Mouse (Mus musculus) heart, embryonic 15.5 days (tissue): Measurements from ENCODE around the gene Pole4. TPM values are rescaled to one million over a fixed set of nuclear protein-coding genes. Genes with fewer than 3 reads are reported as not detected.
A peak's percentile ranks its signal among the peaks of the same experiment; 100 is the strongest.
"Not testable (repeated sequence)": the region's sequence is repeated elsewhere in the genome, so short reads cannot be mapped to it uniquely, and the experiment has no call there.

Source experiments
- ATAC-seq: fragments of 200-750 bp; cut with Nextera tagmentation; replicated peaks from 2 replicates; pipeline ENCODE4 v1.8.0; 2017; ENCODE audit warnings: low read depth, moderate TSS enrichment; ENCODE audit not compliant: insufficient number of reproducible peaks, insufficient read depth, low FRiP score
- H3K27ac ChIP-seq: fragments of 300-500 bp; sonication (generic); 2 replicates; pipeline ENCODE4 v1.5.1; 2015; ENCODE audit warnings: mild to moderate bottlenecking, inconsistent platforms
- H3K27me3 ChIP-seq: fragments of 300-500 bp; sonication (generic); 2 replicates; pipeline ENCODE4 v1.6.1; 2015; ENCODE audit warnings: inconsistent platforms
- H3K36me3 ChIP-seq: fragments of 300-500 bp; sonication (generic); 2 replicates; pipeline ENCODE4 v1.6.1; 2015; ENCODE audit warnings: mild to moderate bottlenecking, inconsistent platforms
- H3K4me1 ChIP-seq: fragments of 300-500 bp; sonication (generic); replicated peaks from 2 replicates; pipeline ENCODE4 v1.6.1; 2015; ENCODE audit warnings: inconsistent platforms
- H3K4me2 ChIP-seq: fragments of 300-500 bp; sonication (generic); 2 replicates; pipeline ENCODE4 v1.6.1; 2015; ENCODE audit warnings: inconsistent platforms, mild to moderate bottlenecking, moderate library complexity
- H3K4me3 ChIP-seq: fragments of 300-500 bp; sonication (generic); 2 replicates; pipeline ENCODE4 v1.5.1; 2015; ENCODE audit warnings: mild to moderate bottlenecking, inconsistent platforms
- H3K9ac ChIP-seq: fragments of 300-500 bp; sonication (generic); 2 replicates; pipeline ENCODE4 v1.6.1; 2015; ENCODE audit warnings: mild to moderate bottlenecking, inconsistent platforms
- H3K9me3 ChIP-seq: fragments of 300-500 bp; sonication (generic); replicated peaks from 2 replicates; pipeline ENCODE4 v1.6.1; 2016; ENCODE audit warnings: inconsistent platforms
- WGBS: fragments of 180-500 bp; shearing (Covaris S2); methylation state at CpG from one replicate; pipeline ENCODE4 v1.1.7; 2015; ENCODE audit warnings: mixed read lengths; 5-methylcytosine and 5-hydroxymethylcytosine counted together
- polyA plus RNA-seq: library from polyadenylated mRNA; unstranded; fragments of >200 nt; fragmentation: Nextera tagmentation; extraction: Ambion mirVana; gene quantifications from 2 replicates; pipeline ENCODE4 v1.2.1, GENCODE M21; 2015

The Pole4 gene
- polyA plus RNA-seq, 1 experiment from 2014 or later = 81.7 TPM

DNA sequence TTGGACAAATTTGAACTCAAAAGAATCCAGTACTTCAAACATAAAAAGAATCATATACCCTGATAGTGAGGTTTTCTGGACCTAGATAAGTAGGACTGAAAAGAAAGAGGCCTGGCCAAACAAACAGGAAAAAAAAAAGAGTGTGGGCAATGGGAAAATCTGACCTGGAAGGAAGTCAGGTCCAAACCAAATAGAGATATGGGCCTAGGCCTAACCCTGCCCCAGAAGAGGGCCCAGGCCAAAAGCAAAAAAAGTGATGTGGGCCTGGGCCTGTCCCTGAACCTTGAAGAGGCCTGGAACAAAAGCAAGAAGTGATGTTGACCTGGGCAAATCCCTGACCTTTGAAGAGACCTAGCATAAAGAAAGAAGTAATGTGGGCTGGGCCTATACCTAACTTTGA is 21.0 kb downstream of the Pole4 start:
- Histone ChIP-seq H3K9me3 (no peaks in the 10 kb centered on the region), H3K36me3 (no peaks in the 10 kb centered on the region), H3K4me3 (no peak overlapping the region), H3K9ac (no peak overlapping the region), H3K4me2 (no peak overlapping the region), H3K4me1 (no peaks in the 10 kb centered on the region), H3K27me3 (no peaks in the 10 kb centered on the region), H3K27ac (no peak overlapping the region)
- ATAC-seq = no peak

DNA sequence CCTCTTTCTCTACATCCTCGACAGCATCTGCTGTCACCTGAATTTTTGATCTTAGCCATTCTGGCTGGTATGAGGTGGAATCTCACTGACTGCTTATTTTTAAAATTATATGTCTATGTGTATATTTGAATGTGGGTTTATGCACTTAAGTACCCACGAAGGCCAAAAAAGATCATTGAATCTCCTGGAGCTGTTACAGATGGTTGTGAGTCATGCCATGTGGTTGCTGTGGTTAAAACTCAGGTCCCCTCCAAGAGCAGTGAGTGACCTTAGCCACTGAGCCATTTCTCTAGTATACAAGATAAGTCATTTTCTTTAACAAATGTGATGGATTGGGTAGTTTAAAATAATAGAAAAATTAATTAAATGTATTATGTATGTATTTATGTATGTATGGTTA is 25.9 kb downstream of the Pole4 start:
- not testable (repeated sequence) for H3K9ac ChIP-seq, H3K27ac ChIP-seq, H3K4me2 ChIP-seq, H3K9me3 ChIP-seq, H3K27me3 ChIP-seq, ATAC-seq, H3K4me3 ChIP-seq, H3K4me1 ChIP-seq, H3K36me3 ChIP-seq
- WGBS = 70% methylated on average over 2 of the region's 2 CpGs

DNA sequence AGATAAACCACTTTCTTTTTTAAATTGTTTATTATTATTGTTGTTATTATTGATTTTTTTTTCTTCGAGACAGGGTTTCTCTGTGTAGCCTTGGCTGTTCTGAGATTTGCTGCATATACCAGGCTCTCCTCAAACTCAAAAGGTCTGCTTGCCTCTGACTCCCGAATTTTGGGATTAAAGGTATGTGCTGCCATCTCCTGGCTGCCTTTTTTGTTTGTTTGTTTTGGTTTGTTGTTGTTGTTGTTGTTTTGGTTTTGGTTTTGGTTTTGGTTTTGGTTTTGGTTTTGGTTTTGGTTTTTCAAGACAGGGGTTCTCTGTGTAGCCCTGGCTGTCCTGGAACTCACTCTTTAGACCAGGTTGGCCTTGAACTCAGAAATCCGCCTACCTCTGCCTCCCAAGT is 27.5 kb downstream of the Pole4 start:
- not testable (repeated sequence) for H3K4me3 ChIP-seq, ATAC-seq, H3K9me3 ChIP-seq, H3K4me2 ChIP-seq, H3K27me3 ChIP-seq, H3K36me3 ChIP-seq, H3K4me1 ChIP-seq, H3K27ac ChIP-seq, H3K9ac ChIP-seq
- 76% methylated on average over 3 of the region's 3 CpGs for WGBS

DNA sequence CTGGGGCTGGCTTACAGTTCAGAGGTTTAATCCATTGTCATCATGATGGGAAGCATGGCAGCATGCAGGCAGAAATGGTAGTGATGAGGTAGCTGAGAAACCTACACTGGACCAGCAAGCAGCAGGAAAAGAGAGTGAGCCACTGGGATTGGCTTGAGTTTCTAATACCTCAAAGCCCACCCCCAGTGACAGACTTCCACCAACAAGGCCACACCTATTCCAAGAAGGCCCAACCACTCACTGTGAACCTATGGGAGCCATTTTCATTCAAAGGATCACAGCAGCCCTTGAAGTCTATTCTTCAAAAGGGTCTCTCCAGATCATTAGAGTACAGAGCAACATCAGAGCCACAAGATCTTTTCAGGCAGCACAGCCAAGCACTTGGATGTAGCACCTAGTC is 38.7 kb downstream of the Pole4 start:
- H3K4me1 ChIP-seq = no peaks in the 10 kb centered on the region
- H3K4me3 ChIP-seq = no peak overlapping the region
- H3K4me2 ChIP-seq = no peak overlapping the region
- no peaks in the 10 kb centered on the region for H3K27me3 ChIP-seq
- H3K9ac ChIP-seq = no peak overlapping the region
- no peaks in the 10 kb centered on the region for H3K36me3 ChIP-seq
- no peak for ATAC-seq
- no peak overlapping the region for H3K27ac ChIP-seq
- no peaks in the 10 kb centered on the region for H3K9me3 ChIP-seq

DNA sequence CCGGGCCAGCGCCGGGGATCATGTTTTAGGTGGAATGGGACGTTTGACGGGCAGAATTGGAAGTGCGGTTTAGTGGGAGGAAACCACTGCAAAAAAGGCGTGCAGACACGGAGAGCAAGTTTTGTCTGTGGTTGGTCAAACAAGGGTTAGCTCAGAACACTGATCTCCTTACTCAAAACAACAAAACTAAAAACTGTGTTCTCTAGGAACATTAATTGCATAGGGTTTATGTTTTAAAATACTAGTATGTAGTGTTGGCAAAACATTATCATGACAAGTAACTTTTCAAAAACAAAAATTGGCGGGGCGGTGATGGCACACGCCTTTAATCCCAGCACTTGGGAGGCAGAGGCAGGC is 52.0 kb downstream of the Pole4 start:
- ATAC-seq = no peak
- 33% methylated on average over 11 of the region's 11 CpGs for WGBS
- peak overlapping the region; percentile 72 for H3K4me2 ChIP-seq

DNA sequence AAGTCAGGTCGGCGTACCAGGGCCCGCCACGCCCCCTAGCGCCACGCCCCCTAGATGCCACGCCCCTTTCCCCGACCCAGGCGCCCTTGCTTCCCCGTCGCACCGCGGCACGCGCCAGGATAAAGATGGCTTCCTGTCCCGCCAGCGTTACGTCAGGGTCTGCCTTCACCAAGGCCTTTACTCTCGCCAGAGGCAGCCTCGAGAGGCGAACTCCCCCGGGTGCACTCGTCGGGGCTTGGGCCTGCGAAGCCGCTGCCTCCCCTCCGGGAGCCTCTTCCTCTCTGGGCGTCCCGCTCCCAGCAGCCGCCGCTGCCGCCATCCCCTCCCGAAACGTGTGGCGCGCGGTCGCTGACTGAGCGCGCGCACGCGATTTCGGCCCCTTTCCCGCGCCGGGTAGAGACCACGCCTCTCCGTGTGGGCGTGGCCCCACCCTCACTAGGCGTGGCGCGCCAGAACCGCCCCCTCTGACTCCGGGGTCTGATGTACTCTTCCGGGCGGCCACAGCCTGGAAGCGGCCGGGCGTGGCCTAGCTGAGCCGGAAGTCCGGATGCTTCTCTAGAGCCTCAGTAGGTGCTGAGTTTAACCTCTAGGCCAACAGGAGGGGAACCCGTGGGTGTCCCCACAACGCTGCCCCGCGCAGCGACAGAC is 52.5 kb downstream of the Pole4 start:
- H3K9me3 ChIP-seq = no peaks in the 10 kb centered on the region
- peak overlapping the region; percentile 94 for H3K27ac ChIP-seq
- no peaks in the 10 kb centered on the region for H3K27me3 ChIP-seq
- peak overlapping the region; percentile 75 for H3K9ac ChIP-seq
- peak; percentile 99 for ATAC-seq
- H3K4me1 ChIP-seq = peaks cover 6% of the 10 kb centered on the region
- peak overlapping the region; percentile 84 for H3K4me3 ChIP-seq
- 0% methylated on average over 64 of the region's 67 CpGs for WGBS
- peak overlapping the region; percentile 72 for H3K4me2 ChIP-seq
- H3K36me3 ChIP-seq = peaks cover 3% of the 10 kb centered on the region; the same call in 1 of the 2 replicates

More for the DNA sequence above, 52.0 kb downstream of the Pole4 start:
- Histone ChIP-seq H3K36me3 (peaks cover 3% of the 10 kb centered on the region; the same call in 1 of the 2 replicates), H3K27me3 (no peaks in the 10 kb centered on the region), H3K27ac (peak overlapping the region; percentile 94), H3K9me3 (no peaks in the 10 kb centered on the region), H3K4me3 (peak overlapping the region; percentile 84), H3K4me1 (peaks cover 6% of the 10 kb centered on the region), H3K9ac (peak overlapping the region; percentile 75)

DNA sequence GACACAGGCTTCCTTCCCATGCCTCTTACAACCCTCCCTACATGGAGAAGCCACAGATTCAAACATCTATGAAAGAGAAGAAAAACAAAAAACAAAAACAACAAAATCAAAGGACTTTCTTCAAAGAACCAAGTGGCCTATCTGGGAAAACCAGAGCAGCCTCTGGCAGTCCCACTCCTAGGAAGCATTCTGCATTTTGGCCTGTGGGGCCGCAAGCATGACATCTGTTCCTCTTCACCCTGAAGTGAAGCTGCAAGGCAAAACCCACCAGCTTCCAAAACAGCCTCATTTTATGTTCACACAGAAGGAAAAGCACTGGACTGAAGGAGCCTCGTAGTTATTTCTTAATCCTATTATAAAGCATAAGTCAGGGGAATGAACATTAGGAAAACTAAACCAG is 56.1 kb downstream of the Pole4 start:
- Histone ChIP-seq H3K9me3 (no peaks in the 10 kb centered on the region), H3K4me1 (peaks cover 6% of the 10 kb centered on the region), H3K4me2 (no peak overlapping the region), H3K27me3 (no peaks in the 10 kb centered on the region), H3K27ac (no peak overlapping the region), H3K4me3 (no peak overlapping the region), H3K36me3 (peaks cover 3% of the 10 kb centered on the region; the same call in 1 of the 2 replicates), H3K9ac (no peak overlapping the region)
- WGBS = 83% methylated on average over 2 of the region's 2 CpGs
- no peak for ATAC-seq

DNA sequence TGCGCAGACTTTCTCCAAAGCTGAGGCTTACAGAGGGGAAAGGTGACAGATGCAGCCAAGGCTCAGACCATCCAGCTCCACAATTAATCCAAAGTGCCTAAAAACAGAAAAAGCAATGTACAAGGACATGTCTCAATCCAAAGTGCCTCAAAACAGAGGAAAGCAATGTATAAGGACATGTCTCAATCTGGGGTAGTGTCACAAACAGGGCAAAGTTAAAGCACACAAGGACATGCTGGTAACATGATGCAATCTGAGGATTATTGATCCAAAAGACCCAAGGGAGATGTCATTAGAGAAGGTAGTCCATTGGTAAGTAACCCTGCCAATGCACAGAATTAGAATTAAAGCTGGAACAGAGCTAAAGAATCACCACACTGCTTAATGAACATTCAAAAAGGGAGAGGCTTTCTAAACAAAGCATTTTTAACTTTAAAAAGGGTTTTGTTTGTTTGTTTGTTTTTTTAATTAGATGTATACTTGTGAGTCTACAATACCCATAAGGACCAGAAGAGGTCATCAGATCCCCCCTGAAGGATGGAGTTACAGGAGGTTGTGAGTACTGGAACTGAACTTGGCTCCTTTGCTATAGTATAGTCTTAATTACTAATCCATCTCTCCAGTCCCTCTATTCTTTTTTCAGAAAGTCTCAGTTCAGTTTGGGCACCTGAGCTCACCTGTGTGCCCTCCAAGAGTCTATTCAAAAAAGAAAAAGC is 57.1 kb downstream of the Pole4 start:
- 94% methylated on average over 1 of the region's 1 CpGs for WGBS
- H3K27ac ChIP-seq = no peak overlapping the region
- no peak overlapping the region for H3K4me3 ChIP-seq
- no peak overlapping the region for H3K4me2 ChIP-seq
- no peaks in the 10 kb centered on the region for H3K27me3 ChIP-seq
- no peak overlapping the region for H3K9ac ChIP-seq
- H3K36me3 ChIP-seq = peaks cover 3% of the 10 kb centered on the region; the same call in 1 of the 2 replicates
- no peaks in the 10 kb centered on the region for H3K9me3 ChIP-seq
- H3K4me1 ChIP-seq = peaks cover 6% of the 10 kb centered on the region
- ATAC-seq = no peak

DNA sequence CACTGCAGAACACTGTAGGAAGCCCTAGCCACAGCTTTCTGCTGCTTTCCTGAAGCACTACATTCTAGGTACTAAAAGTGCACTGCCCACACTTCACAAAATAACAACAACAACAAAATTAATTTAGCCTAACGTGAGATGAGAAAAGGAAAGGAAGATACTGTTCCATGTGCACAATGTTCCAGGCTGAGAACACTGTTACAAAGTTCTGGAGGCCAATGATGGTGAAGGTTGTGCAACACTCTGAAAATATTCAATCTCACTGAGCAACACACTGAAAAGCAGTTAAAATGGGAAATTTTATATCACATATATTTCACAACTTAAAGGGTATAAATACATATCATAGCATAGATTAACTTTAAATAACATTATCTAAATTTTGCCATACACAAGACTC is 58.2 kb downstream of the Pole4 start:
- 85% methylated on average over 1 of the region's 1 CpGs for WGBS
- Histone ChIP-seq H3K9ac (no peak overlapping the region), H3K4me2 (no peak overlapping the region), H3K4me3 (no peak overlapping the region), H3K4me1 (peaks cover 2% of the 10 kb centered on the region), H3K27ac (no peak overlapping the region), H3K36me3 (peaks cover 3% of the 10 kb centered on the region; the same call in 1 of the 2 replicates), H3K9me3 (no peaks in the 10 kb centered on the region), H3K27me3 (no peaks in the 10 kb centered on the region)
- no peak for ATAC-seq

DNA sequence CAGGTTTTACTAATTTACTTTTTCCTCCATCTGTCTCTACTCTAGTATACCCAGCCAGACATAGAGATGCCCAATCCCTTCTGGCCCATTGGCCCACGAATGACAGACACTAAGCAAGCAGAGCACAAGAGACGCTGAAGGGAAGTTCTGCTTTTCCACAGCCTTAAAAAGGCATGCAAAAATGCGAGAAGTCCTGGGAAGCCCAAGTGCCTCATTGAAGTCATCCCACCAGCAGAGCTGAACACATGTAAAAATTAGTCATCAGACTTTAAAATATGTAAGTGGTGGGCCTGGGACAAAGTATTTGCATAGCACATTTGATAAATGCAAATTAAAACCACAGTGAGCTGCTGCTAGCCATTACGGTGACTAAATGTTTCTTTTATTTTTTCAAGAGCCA is 65.1 kb downstream of the Pole4 start:
- Histone ChIP-seq H3K9me3 (no peaks in the 10 kb centered on the region), H3K4me3 (no peak overlapping the region), H3K27me3 (no peaks in the 10 kb centered on the region), H3K27ac (no peak overlapping the region), H3K36me3 (no peaks in the 10 kb centered on the region), H3K9ac (no peak overlapping the region), H3K4me2 (no peak overlapping the region), H3K4me1 (no peaks in the 10 kb centered on the region)
- ATAC-seq = no peak
- WGBS = 74% methylated on average over 4 of the region's 4 CpGs

DNA sequence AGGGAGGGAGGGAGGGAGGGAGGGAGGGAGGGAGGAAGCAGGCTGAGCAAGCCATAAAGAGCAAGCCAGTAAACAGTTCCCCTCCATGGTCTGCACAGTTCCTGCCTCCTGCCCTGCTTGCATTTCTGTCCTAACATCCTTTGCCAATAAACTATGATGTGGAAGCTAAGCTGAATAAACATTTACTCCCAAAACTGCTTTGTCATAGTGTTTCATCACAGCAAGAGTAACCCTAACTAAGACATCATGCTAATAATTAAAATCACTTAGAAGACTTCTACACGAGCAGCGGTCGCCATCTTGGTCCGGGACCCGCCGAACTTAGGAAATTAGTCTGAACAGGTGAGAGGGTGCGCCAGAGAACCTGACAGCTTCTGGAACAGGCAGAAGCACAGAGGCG is 79.8 kb downstream of the Pole4 start:
- H3K9ac ChIP-seq, H3K4me2 ChIP-seq, H3K36me3 ChIP-seq, H3K4me1 ChIP-seq, H3K27ac ChIP-seq, H3K27me3 ChIP-seq, H3K9me3 ChIP-seq, ATAC-seq, H3K4me3 ChIP-seq: not testable (repeated sequence)
- 90% methylated on average over 7 of the region's 8 CpGs for WGBS

DNA sequence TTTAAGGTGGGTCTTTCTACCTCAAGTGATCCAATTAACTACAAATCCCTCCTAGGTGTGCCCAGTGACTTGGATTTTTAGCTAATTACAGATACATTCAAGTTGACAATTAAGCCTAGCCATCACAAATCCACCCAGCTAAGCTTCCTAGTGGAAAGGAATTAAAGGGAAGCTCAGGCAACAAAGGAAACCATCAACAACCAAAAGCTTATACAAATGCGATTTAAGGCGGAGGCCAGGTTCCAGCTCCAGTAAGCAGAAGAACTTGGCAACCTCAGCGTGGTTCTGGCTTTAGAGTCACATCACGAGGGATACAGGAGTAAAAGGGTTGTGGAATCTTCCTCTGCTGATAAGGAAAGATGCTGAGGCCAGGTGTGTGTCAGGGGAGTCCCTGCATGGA is 92.0 kb downstream of the Pole4 start:
- Histone ChIP-seq H3K4me2 (no peak overlapping the region), H3K27ac (no peak overlapping the region), H3K36me3 (no peaks in the 10 kb centered on the region), H3K4me1 (no peaks in the 10 kb centered on the region), H3K4me3 (no peak overlapping the region), H3K9me3 (no peaks in the 10 kb centered on the region), H3K27me3 (no peaks in the 10 kb centered on the region), H3K9ac (no peak overlapping the region)
- 65% methylated on average over 4 of the region's 4 CpGs for WGBS
- no peak for ATAC-seq
